10 mouse cellular contexts compared by ENCODE assay signal in genomic region chr14:121732196-121732595, GRCm38 (mm10).
DNase-seq lines count a peak whose midpoint lies in the region; ATAC-seq and TF ChIP-seq lines count a peak whose summit lies in the region.
"Had no signal": no experiment of that assay in that cellular context is flagged by ENCODE, and none has a peak within 500 bp of the region (broad histone marks: within the 10 kb centered on the region; RNA-seq: fewer than 3 reads in every experiment).

No protein-coding gene starts in this region.

- DNase-seq in heart, postnatal 25 days (ENCODE audit: low spot score): no peak
- no peak for DNase-seq in left cerebral cortex, postnatal 25 days (ENCODE audit: low spot score in 2 of 2)
- no peak for DNase-seq in adrenal gland, postnatal 14 days
- no peak for DNase-seq in kidney, adult 9 months
- DNase-seq: cerebellum, adult 18-20 months had no signal

- H3K36me3 ChIP-seq in heart, embryonic 12.5 days: no peaks in the 10 kb centered on the region
- H3K36me3 ChIP-seq in E14TG2a.4 (ENCODE audit: insufficient read depth, low read length): no peaks in the 10 kb centered on the region
- H3K36me3 ChIP-seq in hindbrain, embryonic 12.5 days: no peaks in the 10 kb centered on the region
- H3K36me3 ChIP-seq: heart, embryonic 15.5 days had no signal

- H3K27me3 ChIP-seq in heart, embryonic 12.5 days (replicated peaks): peaks cover 3% of the 10 kb centered on the region; the same call in 1 of the 2 replicates
- H3K27me3 ChIP-seq in E14TG2a.4 (ENCODE audit: insufficient read depth, low read length): no peaks in the 10 kb centered on the region
- no peaks in the 10 kb centered on the region for H3K27me3 ChIP-seq in hindbrain, embryonic 12.5 days

- H3K9me3 ChIP-seq in heart, embryonic 12.5 days (replicated peaks): 0 out of 2 replicates have a peak, but pooled peaks cover 4% of the 10 kb centered on the region
- no peaks in the 10 kb centered on the region for H3K9me3 ChIP-seq in E14TG2a.4 (ENCODE audit: low read length)
- H3K9me3 ChIP-seq in hindbrain, embryonic 12.5 days (replicated peaks): no peaks in the 10 kb centered on the region
- H3K9me3 ChIP-seq: heart, embryonic 15.5 days had no signal

- 0 out of 2 replicates have a peak, but pooled peaks have one; percentile 1 for ATAC-seq in heart, embryonic 12.5 days (ENCODE audit: insufficient number of reproducible peaks, low FRiP score)
- ATAC-seq in hindbrain, embryonic 12.5 days (ENCODE audit: low FRiP score): no peak
- ATAC-seq in megakaryocyte, adult 5-6 weeks (ENCODE audit: poor library complexity, severe bottlenecking): peak; percentile 36

- no peak overlapping the region for H3K9ac ChIP-seq in heart, embryonic 12.5 days
- no peak overlapping the region for H3K9ac ChIP-seq in hindbrain, embryonic 12.5 days
- H3K9ac ChIP-seq: heart, embryonic 15.5 days had no signal

- intact Hi-C loops in heart, postnatal 25 days (cut with DNase I): no loop called here
- intact Hi-C loops in left cerebral cortex, postnatal 25 days (cut with DNase I): no loop called here

- WGBS in heart, embryonic 12.5 days: 32% methylated on average over 8 of the region's 8 CpGs
- 18% methylated on average over 8 of the region's 8 CpGs for WGBS in hindbrain, embryonic 12.5 days

- H3K27ac ChIP-seq in heart, embryonic 12.5 days (ENCODE audit: poor library complexity, severe bottlenecking): no peak overlapping the region
- H3K27ac ChIP-seq in hindbrain, embryonic 12.5 days: no peak overlapping the region
- H3K27ac ChIP-seq: heart, embryonic 15.5 days had no signal

- H3K4me2 ChIP-seq in heart, embryonic 12.5 days: peak overlapping the region; percentile 29; the same call in 1 of the 2 replicates
- peak overlapping the region; percentile 13; the same call in 1 of the 2 replicates for H3K4me2 ChIP-seq in hindbrain, embryonic 12.5 days (replicated peaks)
- H3K4me2 ChIP-seq: heart, embryonic 15.5 days had no signal

- H3K4me1 ChIP-seq in heart, embryonic 12.5 days (replicated peaks): peaks cover 17% of the 10 kb centered on the region; the same call in 1 of the 2 replicates
- peaks cover 54% of the 10 kb centered on the region for H3K4me1 ChIP-seq in E14TG2a.4 (replicated peaks; ENCODE audit: low read depth, low read length)
- peaks cover 5% of the 10 kb centered on the region; the same call in 1 of the 2 replicates for H3K4me1 ChIP-seq in hindbrain, embryonic 12.5 days
- H3K4me1 ChIP-seq: heart, embryonic 15.5 days had no signal

- H3K4me3 ChIP-seq in heart, embryonic 12.5 days: no peak overlapping the region
- peak overlapping the region; percentile 64 for H3K4me3 ChIP-seq in E14TG2a.4 (replicated peaks; ENCODE audit: low read length)
- H3K4me3 ChIP-seq in hindbrain, embryonic 12.5 days: no peak overlapping the region
- H3K4me3 ChIP-seq: heart, embryonic 15.5 days had no signal

- TF ChIP-seq CTCF in E14TG2a.4 (conservative IDR thresholded peaks at IDR 0.05; ENCODE audit: low read length): no peak
